Mouse (Mus musculus) heart, embryonic 14.5 days (tissue): ENCODE measurements at regions not wholly inside any gene's neighbourhood (a gene's known extent, or its start where the extent isn't known, plus 50 kb on each side); places are given as distances from the start of the nearest gene placed in this dataset.

Experiments
- ATAC-seq: fragments of 200-750 bp; cut with Nextera tagmentation; 2 replicates; pipeline ENCODE4 v1.8.0; 2017; ENCODE audit warnings: low read depth, moderate TSS enrichment; ENCODE audit not compliant: insufficient number of reproducible peaks, insufficient read depth, low FRiP score
- H3K27ac ChIP-seq, 2 experiments: fragments of 200-500 bp in 1 of 2; fragments of 300-500 bp in 1 of 2; sonication (generic) in 1 of 2; replicated peaks in 1 of 2; 2 replicates each; pipeline ENCODE4 v1.5.1; 2012 to 2014; ENCODE audit warnings: low read depth in 2 of 2, low read length in 2 of 2, control low read depth in 1 of 2, mild to moderate bottlenecking in 1 of 2, mixed read lengths in 1 of 2; ENCODE audit not compliant: control insufficient read depth in 1 of 2, insufficient read depth in 1 of 2
- H3K27me3 ChIP-seq: fragments of 300-500 bp; sonication (generic); 2 replicates; pipeline ENCODE4 v1.6.1; 2014; ENCODE audit warnings: mild to moderate bottlenecking, low read length, control low read depth; ENCODE audit not compliant: control insufficient read depth, insufficient read depth
- H3K36me3 ChIP-seq: fragments of 300-500 bp; sonication (generic); 2 replicates; pipeline ENCODE4 v1.6.1; 2014; ENCODE audit warnings: mild to moderate bottlenecking, control low read depth, low read length, mixed read lengths; ENCODE audit not compliant: control insufficient read depth, insufficient read depth
- H3K4me1 ChIP-seq, 2 experiments: fragments of 200-500 bp in 1 of 2; fragments of 300-500 bp in 1 of 2; sonication (generic) in 1 of 2; 2 replicates each; pipeline ENCODE4 v1.6.1; 2012 to 2014; ENCODE audit warnings: low read length in 2 of 2, control low read depth in 1 of 2, mixed read lengths in 1 of 2; ENCODE audit not compliant: control insufficient read depth in 2 of 2, insufficient read depth in 2 of 2
- H3K4me2 ChIP-seq: fragments of 300-500 bp; sonication (generic); 2 replicates; pipeline ENCODE4 v1.6.1; 2014; ENCODE audit warnings: mild to moderate bottlenecking, low read length
- H3K4me3 ChIP-seq, 2 experiments: fragments of 200-500 bp in 1 of 2; fragments of 300-500 bp in 1 of 2; sonication (generic) in 1 of 2; 2 replicates each; pipeline ENCODE4 v1.5.1; 2012 to 2014; ENCODE audit warnings: low read length in 2 of 2, mild to moderate bottlenecking in 2 of 2, control low read depth in 1 of 2, low read depth in 1 of 2, moderate library complexity in 1 of 2; ENCODE audit not compliant: control insufficient read depth in 1 of 2, insufficient read depth in 1 of 2
- H3K9ac ChIP-seq: fragments of 300-500 bp; sonication (generic); 2 replicates; pipeline ENCODE4 v1.6.1; 2014; ENCODE audit warnings: mild to moderate bottlenecking, low read length
- H3K9me3 ChIP-seq: fragments of 300-500 bp; sonication (generic); 2 replicates; pipeline ENCODE4 v1.6.1; 2016; ENCODE audit warnings: low read length, control low read depth; ENCODE audit not compliant: control insufficient read depth
- WGBS: fragments of 180-500 bp; shearing (Covaris S2); extraction: QIAGEN DNeasy Blood & Tissue Kit; methylation state at CpG from one replicate; pipeline ENCODE4 v1.1.7; 2014; 5-methylcytosine and 5-hydroxymethylcytosine counted together

GRCm38 (mm10) chr13:99071413-99071812 is 87.0 kb upstream of the 1700024P04Rik start:
- no peak overlapping the region for H3K9ac ChIP-seq
- no peaks in the 10 kb centered on the region for H3K36me3 ChIP-seq
- 12% methylated on average over 6 of the region's 6 CpGs for WGBS
- H3K4me1 ChIP-seq = peaks cover 9 to 12% of the 10 kb centered on the region in 2 experiments
- no peak overlapping the region for H3K4me2 ChIP-seq
- H3K9me3 ChIP-seq = no peaks in the 10 kb centered on the region
- ATAC-seq = peak; percentile 43; the same call in 1 of the 2 replicates
- H3K27me3 ChIP-seq = no peaks in the 10 kb centered on the region
- H3K4me3 ChIP-seq = no peak overlapping the region
- peak overlapping the region in 1 of 2 experiments; percentile 0; a peak in 1 of 4 replicates for H3K27ac ChIP-seq

GRCm38 (mm10) chr13:99069767-99070166 is 85.4 kb upstream of the 1700024P04Rik start:
- Histone ChIP-seq H3K27ac (no peak overlapping the region), H3K27me3 (no peaks in the 10 kb centered on the region), H3K4me2 (no peak overlapping the region), H3K4me1 (peaks cover 9 to 12% of the 10 kb centered on the region in 2 experiments), H3K4me3 (no peak overlapping the region), H3K36me3 (no peaks in the 10 kb centered on the region), H3K9ac (no peak overlapping the region), H3K9me3 (no peaks in the 10 kb centered on the region)
- 93% methylated on average over 10 of the region's 10 CpGs for WGBS
- no peak for ATAC-seq

DNA sequence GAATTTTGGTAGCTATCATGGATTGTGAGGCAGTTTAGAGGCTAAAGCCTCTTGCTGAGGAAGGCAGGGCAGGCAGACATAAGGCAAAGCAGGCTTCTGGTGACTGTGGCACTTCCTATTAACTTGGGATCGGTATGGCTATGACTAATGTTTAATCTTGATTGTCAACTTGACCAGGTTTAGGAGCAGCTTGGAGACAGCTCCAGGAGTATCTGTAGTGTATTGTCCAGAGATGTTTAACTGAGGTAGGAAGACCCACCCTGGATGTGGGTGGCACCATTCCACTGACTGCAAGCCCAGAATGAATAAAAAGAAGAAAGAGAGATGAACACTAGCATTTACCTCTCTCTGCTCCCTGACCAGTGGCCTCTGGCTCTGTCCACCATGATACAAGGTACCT is 83.1 kb upstream of the 1700024P04Rik start:
- WGBS = 76% methylated on average over 1 of the region's 1 CpGs
- ATAC-seq = no peak
- no peak overlapping the region for H3K27ac ChIP-seq

DNA sequence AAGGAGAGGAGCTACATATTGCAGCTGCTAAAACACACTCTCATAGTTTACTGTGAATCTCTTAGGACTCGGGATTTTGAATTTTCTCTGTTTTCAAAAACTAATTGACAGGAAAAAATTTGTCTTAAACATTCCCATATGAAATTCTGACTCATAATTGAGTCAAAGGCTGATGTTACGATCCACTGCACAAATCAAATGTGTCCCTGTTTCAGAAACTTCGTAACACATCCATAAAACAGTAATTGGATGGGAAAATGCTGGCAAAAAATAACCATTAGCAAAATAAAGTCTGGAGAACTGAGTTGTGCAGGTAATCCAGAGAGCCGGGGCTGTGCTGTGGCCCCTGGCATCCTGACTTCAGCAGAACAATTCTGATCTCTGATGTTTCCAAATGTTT is 79.1 kb upstream of the 1700024P04Rik start:
- Histone ChIP-seq H3K4me3 (no peak overlapping the region), H3K27me3 (no peaks in the 10 kb centered on the region), H3K4me1 (peaks cover 0 to 3% of the 10 kb centered on the region in 2 experiments; a peak in 1 of 4 replicates), H3K9me3 (no peaks in the 10 kb centered on the region), H3K9ac (no peak overlapping the region), H3K4me2 (no peak overlapping the region), H3K27ac (no peak overlapping the region), H3K36me3 (no peaks in the 10 kb centered on the region)
- WGBS = 86% methylated on average over 4 of the region's 4 CpGs
- ATAC-seq = no peak

More for the DNA sequence above, 83.1 kb upstream of the 1700024P04Rik start:
- no peaks in the 10 kb centered on the region for H3K27me3 ChIP-seq
- H3K9me3 ChIP-seq = no peaks in the 10 kb centered on the region
- H3K36me3 ChIP-seq = no peaks in the 10 kb centered on the region
- no peak overlapping the region for H3K4me2 ChIP-seq
- H3K9ac ChIP-seq = no peak overlapping the region
- peaks cover 9 to 12% of the 10 kb centered on the region in 2 experiments for H3K4me1 ChIP-seq
- no peak overlapping the region for H3K4me3 ChIP-seq

DNA sequence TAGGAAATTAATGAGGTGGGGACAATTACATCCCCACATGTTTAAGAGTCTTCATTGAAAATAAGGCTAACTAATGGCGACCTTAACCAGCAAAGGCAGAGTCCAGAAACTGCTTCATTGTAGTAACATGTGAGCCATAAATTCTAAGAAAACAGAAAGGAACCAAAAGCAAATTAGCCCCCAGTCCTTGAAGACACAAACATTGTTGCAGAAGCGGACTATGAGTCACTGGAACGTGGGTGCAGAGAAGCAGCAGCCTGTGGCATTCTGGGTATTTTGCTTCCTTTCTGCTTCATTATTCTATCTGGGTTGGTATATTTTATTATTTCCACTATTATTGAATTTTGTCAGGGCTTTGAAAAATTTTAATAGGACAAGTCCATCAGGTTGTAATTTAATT is 78.6 kb upstream of the 1700024P04Rik start:
- no peak overlapping the region for H3K4me3 ChIP-seq
- WGBS = 88% methylated on average over 3 of the region's 3 CpGs
- H3K36me3 ChIP-seq = no peaks in the 10 kb centered on the region
- H3K27me3 ChIP-seq = no peaks in the 10 kb centered on the region
- no peak overlapping the region for H3K4me2 ChIP-seq
- ATAC-seq = no peak
- H3K9me3 ChIP-seq = no peaks in the 10 kb centered on the region
- no peak overlapping the region for H3K27ac ChIP-seq
- no peak overlapping the region for H3K9ac ChIP-seq
- H3K4me1 ChIP-seq = peaks cover 0 to 4% of the 10 kb centered on the region in 2 experiments; a peak in 1 of 4 replicates

GRCm38 (mm10) chr13:99058131-99058970 is 74.0 kb upstream of the 1700024P04Rik start:
- 66% methylated on average over 13 of the region's 13 CpGs for WGBS
- H3K36me3 ChIP-seq = no peaks in the 10 kb centered on the region
- no peak overlapping the region for H3K4me2 ChIP-seq
- peaks cover 16 to 18% of the 10 kb centered on the region in 2 experiments for H3K4me1 ChIP-seq
- H3K27ac ChIP-seq = no peak overlapping the region
- H3K27me3 ChIP-seq = no peaks in the 10 kb centered on the region
- H3K9me3 ChIP-seq = no peaks in the 10 kb centered on the region
- no peak overlapping the region for H3K4me3 ChIP-seq
- H3K9ac ChIP-seq = no peak overlapping the region
- ATAC-seq = no peak

- Histone ChIP-seq H3K4me1 (peaks cover 16 to 18% of the 10 kb centered on the region in 2 experiments), H3K27ac (no peak overlapping the region), H3K4me2 (no peak overlapping the region), H3K27me3 (no peaks in the 10 kb centered on the region), H3K36me3 (no peaks in the 10 kb centered on the region), H3K4me3 (no peak overlapping the region), H3K9ac (no peak overlapping the region), H3K9me3 (no peaks in the 10 kb centered on the region)
- no peak for ATAC-seq
- 82% methylated on average over 6 of the region's 6 CpGs for WGBS
These were observed 73.3 kb upstream of the 1700024P04Rik start for GRCm38 (mm10) chr13:99057696-99058095.

DNA sequence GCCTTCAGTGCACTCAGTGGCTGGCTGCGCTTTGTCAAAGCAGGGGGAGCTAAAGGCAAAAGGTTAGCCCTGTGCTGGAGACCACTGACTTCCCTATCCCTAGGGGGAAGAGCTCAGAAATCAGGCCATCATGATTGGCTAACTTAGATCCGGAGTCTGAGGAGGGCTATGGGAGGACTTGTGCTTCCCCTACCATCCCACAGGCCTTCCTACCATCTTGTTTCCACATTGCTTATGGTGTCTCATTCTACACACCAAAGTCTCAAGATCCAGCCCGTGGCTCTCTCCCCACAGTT is 72.9 kb upstream of the 1700024P04Rik start:
- peaks cover 16 to 18% of the 10 kb centered on the region in 2 experiments for H3K4me1 ChIP-seq
- ATAC-seq = no peak
- no peaks in the 10 kb centered on the region for H3K27me3 ChIP-seq
- H3K4me3 ChIP-seq = no peak overlapping the region
- 61% methylated on average over 3 of the region's 3 CpGs for WGBS
- H3K27ac ChIP-seq = no peak overlapping the region
- no peaks in the 10 kb centered on the region for H3K9me3 ChIP-seq
- no peaks in the 10 kb centered on the region for H3K36me3 ChIP-seq
- no peak overlapping the region for H3K4me2 ChIP-seq
- no peak overlapping the region for H3K9ac ChIP-seq
